Mouse (Mus musculus) hindbrain, embryonic 15.5 days (tissue): ENCODE measurements around the gene Gpatch8. TPM values are rescaled to one million over a fixed set of nuclear protein-coding genes. Genes with fewer than 3 reads are reported as not detected.

Experiments
- ATAC-seq: fragments of 200-750 bp; cut with Nextera tagmentation; 2 replicates; pipeline ENCODE4 v1.8.0; 2017; ENCODE audit warnings: low read depth, moderate number of reproducible peaks, moderate TSS enrichment; ENCODE audit not compliant: low FRiP score
- H3K27ac ChIP-seq: fragments of 300-500 bp; sonication (generic); replicated peaks from 2 replicates; pipeline ENCODE4 v1.5.1; 2015; ENCODE audit warnings: mild to moderate bottlenecking, inconsistent platforms
- H3K27me3 ChIP-seq: fragments of 300-500 bp; sonication (generic); 2 replicates; pipeline ENCODE4 v1.6.1; 2015; ENCODE audit warnings: control low read depth, inconsistent platforms
- H3K36me3 ChIP-seq: fragments of 300-500 bp; sonication (generic); 2 replicates; pipeline ENCODE4 v1.6.1; 2015; ENCODE audit warnings: control low read depth, inconsistent platforms
- H3K4me1 ChIP-seq: fragments of 300-500 bp; sonication (generic); replicated peaks from 2 replicates; pipeline ENCODE4 v1.6.1; 2015; ENCODE audit warnings: control low read depth, inconsistent platforms
- H3K4me2 ChIP-seq: fragments of 300-500 bp; sonication (generic); 2 replicates; pipeline ENCODE4 v1.6.1; 2015; ENCODE audit warnings: moderate library complexity, mild to moderate bottlenecking, inconsistent platforms
- H3K4me3 ChIP-seq: fragments of 300-500 bp; sonication (generic); 2 replicates; pipeline ENCODE4 v1.5.1; 2015; ENCODE audit warnings: mild to moderate bottlenecking, inconsistent platforms
- H3K9ac ChIP-seq: fragments of 300-500 bp; sonication (generic); 2 replicates; pipeline ENCODE4 v1.6.1; 2015; ENCODE audit warnings: inconsistent platforms
- H3K9me3 ChIP-seq: fragments of 300-500 bp; sonication (generic); 2 replicates; pipeline ENCODE4 v1.6.1; 2016; ENCODE audit warnings: control low read depth, inconsistent platforms
- WGBS: fragments of 180-500 bp; shearing (Covaris S2); methylation state at CpG from one replicate; pipeline ENCODE4 v1.1.7; 2015; 5-methylcytosine and 5-hydroxymethylcytosine counted together
- polyA plus RNA-seq: library from polyadenylated mRNA; unstranded; fragments of >200 nt; fragmentation: Nextera tagmentation; extraction: Ambion mirVana; gene quantifications from 2 replicates; pipeline ENCODE4 v1.2.1, GENCODE M21; 2015

Gpatch8 gene
- polyA plus RNA-seq, 1 experiment from 2014 or later: 66.6 TPM

DNA sequence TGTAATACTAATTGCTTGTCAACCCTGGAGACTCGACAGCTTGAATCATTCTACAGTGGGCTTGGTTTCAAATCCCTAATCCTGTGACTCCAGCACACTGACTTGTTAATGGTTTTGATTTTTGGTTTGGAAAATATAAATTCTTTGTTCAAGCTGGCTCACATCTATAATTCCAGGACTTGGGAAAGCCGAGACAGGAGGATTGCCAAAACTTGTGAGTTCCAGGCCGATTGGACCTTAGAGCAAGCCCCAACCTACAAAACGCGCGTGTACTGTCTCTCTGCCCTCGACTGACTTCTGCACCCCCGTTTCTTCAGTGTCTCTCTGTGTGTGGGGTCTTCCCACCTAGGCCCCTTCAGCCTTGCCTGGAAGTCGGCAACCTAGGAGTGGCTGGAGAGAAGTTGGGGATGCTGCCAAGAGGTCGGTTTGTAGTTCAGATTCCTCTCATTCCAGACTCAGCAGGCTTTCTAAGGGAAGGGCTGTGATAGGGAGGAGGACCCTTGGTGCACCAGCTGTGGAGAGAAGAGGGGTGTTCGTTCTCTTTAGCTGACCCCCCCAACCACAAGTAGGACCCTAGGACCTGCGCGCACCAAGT is 25.9 kb upstream of the Gpatch8 start:
- Histone ChIP-seq H3K4me2 (no peak overlapping the region), H3K4me1 (peaks cover 31% of the 10 kb centered on the region), H3K9me3 (no peaks in the 10 kb centered on the region), H3K27ac (peak overlapping the region; percentile 45), H3K36me3 (no peaks in the 10 kb centered on the region), H3K27me3 (no peaks in the 10 kb centered on the region), H3K4me3 (no peak overlapping the region), H3K9ac (no peak overlapping the region)
- WGBS: 19% methylated on average over 13 of the region's 13 CpGs
- no peak for ATAC-seq

DNA sequence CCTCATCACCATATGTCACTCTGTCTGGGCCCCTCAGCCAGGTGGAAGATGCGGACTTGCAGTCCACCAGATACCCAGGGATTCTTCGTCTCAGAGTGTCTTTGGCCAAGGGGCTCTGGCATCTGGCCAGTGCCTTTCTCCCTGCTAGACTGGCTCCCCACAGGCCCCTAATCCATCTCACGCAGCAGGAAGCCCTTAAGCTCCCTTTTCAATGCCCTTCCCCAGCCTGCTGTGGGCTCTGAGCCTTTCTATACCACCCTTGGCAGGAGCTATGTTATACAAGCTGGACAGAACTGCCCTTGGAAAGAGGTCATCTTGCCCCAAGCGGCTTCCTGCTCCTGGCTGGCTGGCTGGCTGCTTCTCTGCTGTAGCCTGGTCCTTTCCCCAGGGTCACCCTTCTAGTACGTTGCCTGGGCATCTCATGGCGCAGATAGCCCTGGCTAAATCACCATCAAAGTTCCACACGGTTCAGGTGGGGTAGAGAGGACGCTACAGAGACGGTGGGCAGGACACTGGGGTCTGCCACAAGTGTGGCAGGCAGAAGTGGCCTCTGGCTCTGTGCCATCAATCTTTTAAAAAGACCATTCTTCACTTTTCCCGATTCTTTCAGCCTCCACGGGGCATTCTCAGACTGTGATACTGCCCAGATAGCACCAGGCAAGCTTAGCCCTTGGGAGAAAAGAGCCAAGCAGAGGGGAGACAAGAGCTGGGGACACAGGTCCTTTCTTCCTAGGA is 25.3 kb upstream of the Gpatch8 start:
- H3K36me3 ChIP-seq: no peaks in the 10 kb centered on the region
- H3K27me3 ChIP-seq: no peaks in the 10 kb centered on the region
- peaks cover 31% of the 10 kb centered on the region for H3K4me1 ChIP-seq
- no peak overlapping the region for H3K9ac ChIP-seq
- WGBS: 11% methylated on average over 11 of the region's 11 CpGs
- no peak for ATAC-seq
- no peaks in the 10 kb centered on the region for H3K9me3 ChIP-seq
- no peak overlapping the region for H3K4me2 ChIP-seq
- H3K27ac ChIP-seq: peak overlapping the region; percentile 45
- no peak overlapping the region for H3K4me3 ChIP-seq

DNA sequence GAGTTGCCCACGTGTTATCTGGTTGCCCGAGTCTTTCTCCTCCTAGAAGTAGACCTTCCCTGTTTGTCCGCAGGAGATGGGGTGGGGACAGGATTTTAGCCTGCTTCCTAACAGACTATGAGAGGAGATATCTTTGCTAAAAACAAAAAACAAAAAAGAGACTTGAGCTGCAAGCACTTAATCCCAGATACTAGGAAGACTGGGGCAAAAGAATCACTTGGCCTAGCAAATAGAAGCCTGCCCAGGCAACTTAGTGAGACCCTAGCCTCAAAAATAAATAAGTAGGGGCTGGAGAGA is 23.8 kb upstream of the Gpatch8 start:
- Histone ChIP-seq H3K9ac (no peak overlapping the region), H3K4me3 (no peak overlapping the region), H3K27me3 (no peaks in the 10 kb centered on the region), H3K36me3 (no peaks in the 10 kb centered on the region), H3K4me2 (peak overlapping the region; percentile 47; the same call in 1 of the 2 replicates), H3K27ac (peak overlapping the region; percentile 65; the same call in 1 of the 2 replicates), H3K9me3 (no peaks in the 10 kb centered on the region), H3K4me1 (peaks cover 31% of the 10 kb centered on the region)
- 25% methylated on average over 3 of the region's 3 CpGs for WGBS
- ATAC-seq: no peak

- Histone ChIP-seq H3K9me3 (no peaks in the 10 kb centered on the region), H3K9ac (0 out of 2 replicates have a peak within 1 kb of the TSS, but pooled peaks have one; percentile 7), H3K4me3 (peak within 1 kb of the TSS; percentile 20), H3K27ac (peak within 1 kb of the TSS; percentile 65), H3K27me3 (no peaks in the 10 kb centered on the region), H3K4me2 (peak within 1 kb of the TSS; percentile 47), H3K36me3 (no peaks in the 10 kb centered on the region), H3K4me1 (peaks cover 31% of the 10 kb centered on the region)
- ATAC-seq: peak; percentile 92
- 3% methylated on average over 23 of the region's 23 CpGs for WGBS
These were observed 23.2 kb upstream of the Gpatch8 start, which contains the start of gene Gm11627 for GRCm38 (mm10) chr11:102579165-102580033. Gm11627 (minus strand) TSS chr11:102579461.

GRCm38 (mm10) chr11:102578341-102579118 is 22.3 kb upstream of the Gpatch8 start:
- H3K9ac ChIP-seq: no peak overlapping the region
- peak overlapping the region; percentile 47 for H3K4me2 ChIP-seq
- H3K27me3 ChIP-seq: no peaks in the 10 kb centered on the region
- peaks cover 31% of the 10 kb centered on the region for H3K4me1 ChIP-seq
- H3K27ac ChIP-seq: peak overlapping the region; percentile 65
- 6% methylated on average over 26 of the region's 27 CpGs for WGBS
- peak overlapping the region; percentile 20 for H3K4me3 ChIP-seq
- no peaks in the 10 kb centered on the region for H3K36me3 ChIP-seq
- no peaks in the 10 kb centered on the region for H3K9me3 ChIP-seq
- 0 out of 2 replicates have a peak, but pooled peaks have one; percentile 16 for ATAC-seq

DNA sequence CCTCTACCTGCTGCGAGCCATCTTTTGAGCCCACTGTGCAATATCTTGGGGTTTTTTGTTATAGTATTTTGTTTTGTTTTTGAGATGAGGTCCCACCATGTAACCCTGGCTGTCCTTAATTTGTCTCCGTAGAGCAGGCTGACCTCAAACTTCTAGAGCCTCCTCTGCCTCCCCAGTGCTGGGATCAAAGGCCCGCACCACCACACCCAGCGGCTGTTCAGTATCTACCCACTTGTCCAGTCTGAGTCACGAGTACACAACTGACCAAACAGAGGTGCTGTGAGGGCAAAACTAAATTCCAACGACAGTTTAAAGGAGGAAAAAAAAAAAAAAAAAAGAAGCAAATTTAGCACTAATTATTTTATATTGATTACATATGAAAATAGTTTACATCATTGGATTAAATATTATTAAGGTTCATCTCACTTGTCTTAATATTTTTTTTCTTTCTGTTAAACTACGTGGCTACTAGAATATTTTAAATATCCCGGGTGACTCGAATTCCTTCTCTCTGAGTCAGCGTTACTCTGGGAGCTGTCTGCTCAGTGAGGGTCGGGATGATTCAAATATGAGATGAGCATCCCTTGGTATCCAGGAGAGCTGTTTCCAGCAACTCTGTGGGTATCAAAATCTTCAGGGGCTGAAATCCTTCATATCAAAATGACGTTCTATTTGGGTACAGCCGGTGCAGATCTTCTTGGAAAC is 20.0 kb upstream of the Gpatch8 start:
- 70% methylated on average over 13 of the region's 13 CpGs for WGBS
- H3K27me3 ChIP-seq: no peaks in the 10 kb centered on the region
- ATAC-seq: no peak
- no peak overlapping the region for H3K9ac ChIP-seq
- H3K4me3 ChIP-seq: no peak overlapping the region
- H3K36me3 ChIP-seq: no peaks in the 10 kb centered on the region
- peaks cover 17% of the 10 kb centered on the region for H3K4me1 ChIP-seq
- H3K9me3 ChIP-seq: no peaks in the 10 kb centered on the region
- H3K27ac ChIP-seq: no peak overlapping the region
- H3K4me2 ChIP-seq: no peak overlapping the region

DNA sequence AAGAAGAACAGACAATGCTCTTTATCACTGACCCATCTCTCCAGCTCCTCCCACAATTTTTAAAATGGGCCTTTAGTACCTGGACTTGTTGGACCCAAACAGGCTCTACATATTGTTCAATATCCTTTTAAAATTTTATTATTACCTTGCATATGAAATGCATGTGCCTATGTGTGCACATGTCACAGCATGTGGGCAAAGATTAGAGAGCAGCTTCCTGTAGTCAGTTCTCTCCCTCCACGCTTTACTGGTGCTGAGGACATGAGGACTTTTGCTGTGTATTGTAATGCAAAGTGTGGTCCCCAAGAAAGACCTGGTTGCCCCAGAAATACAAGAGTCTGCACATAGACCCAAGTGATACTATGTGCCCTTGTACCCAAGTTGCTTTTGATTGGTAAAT is 18.8 kb upstream of the Gpatch8 start:
- Histone ChIP-seq H3K4me1 (peaks cover 15% of the 10 kb centered on the region), H3K9me3 (no peaks in the 10 kb centered on the region), H3K27ac (no peak overlapping the region), H3K9ac (no peak overlapping the region), H3K36me3 (no peaks in the 10 kb centered on the region), H3K4me3 (no peak overlapping the region), H3K27me3 (no peaks in the 10 kb centered on the region), H3K4me2 (no peak overlapping the region)
- WGBS: 59% methylated on average over 1 of the region's 1 CpGs
- no peak for ATAC-seq

- WGBS: 5% methylated on average over 18 of the region's 18 CpGs
These were observed 16.9 kb upstream of the Gpatch8 start for GRCm38 (mm10) chr11:102572866-102573663.

DNA sequence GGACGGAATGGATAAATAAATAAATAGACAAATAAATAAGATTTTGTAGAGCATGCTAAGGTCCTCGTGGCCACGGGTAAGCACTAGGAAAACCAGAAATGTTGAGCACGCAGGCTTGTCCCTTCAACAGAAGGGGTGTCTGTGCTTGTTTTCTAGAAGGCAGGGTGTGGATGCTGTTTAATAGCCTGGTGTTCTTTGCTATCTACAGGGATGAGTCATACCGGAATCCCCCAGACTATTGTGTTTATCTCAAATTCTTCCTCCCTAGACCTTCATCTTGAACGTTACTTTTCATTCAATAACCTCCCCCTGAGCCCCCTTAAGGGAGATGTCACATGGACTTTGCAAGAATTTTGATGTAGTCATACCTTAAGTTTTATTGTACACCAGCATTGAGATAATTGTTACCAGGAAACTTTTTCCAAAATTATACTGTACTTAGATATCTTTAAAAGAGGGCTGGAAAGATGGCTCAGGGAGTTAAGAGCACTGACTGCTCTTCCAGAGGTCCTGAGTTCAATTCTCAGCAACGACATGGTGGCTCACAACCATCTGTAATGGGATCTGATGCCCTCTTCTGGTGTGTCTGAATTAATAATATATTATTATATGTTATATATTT is 12.7 kb upstream of the Gpatch8 start:
- Histone ChIP-seq H3K9me3 (no peaks in the 10 kb centered on the region), H3K36me3 (no peaks in the 10 kb centered on the region), H3K4me1 (0 out of 2 replicates have a peak, but pooled peaks cover 2% of the 10 kb centered on the region), H3K4me3 (no peak overlapping the region), H3K27ac (no peak overlapping the region), H3K27me3 (no peaks in the 10 kb centered on the region), H3K9ac (no peak overlapping the region), H3K4me2 (no peak overlapping the region)
- ATAC-seq: no peak
- 86% methylated on average over 7 of the region's 7 CpGs for WGBS

More at GRCm38 (mm10) chr11:102572866-102573663, 16.9 kb upstream of the Gpatch8 start:
- H3K4me2 ChIP-seq: peak overlapping the region; percentile 92
- 0 out of 2 replicates have a peak, but pooled peaks have one; percentile 54 for ATAC-seq
- no peaks in the 10 kb centered on the region for H3K27me3 ChIP-seq
- no peaks in the 10 kb centered on the region for H3K36me3 ChIP-seq
- H3K4me1 ChIP-seq: 0 out of 2 replicates have a peak, but pooled peaks cover 2% of the 10 kb centered on the region
- peak overlapping the region; percentile 49 for H3K9ac ChIP-seq
- no peaks in the 10 kb centered on the region for H3K9me3 ChIP-seq
- H3K27ac ChIP-seq: no peak overlapping the region
- H3K4me3 ChIP-seq: peak overlapping the region; percentile 43

- Histone ChIP-seq H3K27ac (no peak overlapping the region), H3K9ac (no peak overlapping the region), H3K36me3 (no peaks in the 10 kb centered on the region), H3K9me3 (no peaks in the 10 kb centered on the region), H3K4me3 (no peak overlapping the region), H3K4me2 (no peak overlapping the region), H3K4me1 (0 out of 2 replicates have a peak, but pooled peaks cover under 1% of the 10 kb centered on the region), H3K27me3 (no peaks in the 10 kb centered on the region)
- WGBS: 83% methylated on average over 12 of the region's 12 CpGs
- ATAC-seq: no peak
These were observed 12.0 kb upstream of the Gpatch8 start for GRCm38 (mm10) chr11:102568191-102568590.
